Mouse (Mus musculus) ovary, postnatal 10 days (tissue): ENCODE data around the gene Pfkfb4.

Experiments used
- DNase-seq: peaks from one replicate; pipeline ENCODE4 v3.0.0; 2022; ENCODE audit warnings: low spot score

Pfkfb4 gene

GRCm38 (mm10) chr9:108991428-108992084 lies at the start of gene Pfkfb4:
TSS of gene Pfkfb4 (plus strand) at chr9:108991778.
- DNase-seq, result peak; percentile 69

GRCm38 (mm10) chr9:108945111-108945510 lies 46.5 kb upstream of the Pfkfb4 start:
- no peak for DNase-seq

DNA sequence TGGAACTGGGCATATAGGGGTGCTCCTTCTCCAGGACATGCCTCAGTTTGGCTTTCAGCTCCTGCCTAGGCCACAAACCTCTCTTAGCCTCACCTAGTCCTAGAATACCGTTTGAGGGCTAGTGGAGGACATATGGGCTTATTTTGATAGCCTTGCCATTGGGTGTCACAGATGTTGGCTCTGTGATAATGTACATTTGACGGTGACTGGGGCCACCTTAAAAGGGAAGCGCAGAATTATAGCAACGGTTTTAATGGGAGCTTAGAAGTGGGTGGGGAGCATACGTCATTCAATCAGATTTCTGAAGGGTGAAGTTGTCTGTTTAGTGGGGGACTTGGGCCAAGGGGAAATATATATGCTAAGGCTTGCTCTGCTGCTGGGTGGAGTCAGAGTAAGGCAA lies 46.0 kb upstream of the Pfkfb4 start:
- no peak for DNase-seq

GRCm38 (mm10) chr9:108949231-108949966 lies 42.2 kb upstream of the Pfkfb4 start:
- no peak for DNase-seq

DNA sequence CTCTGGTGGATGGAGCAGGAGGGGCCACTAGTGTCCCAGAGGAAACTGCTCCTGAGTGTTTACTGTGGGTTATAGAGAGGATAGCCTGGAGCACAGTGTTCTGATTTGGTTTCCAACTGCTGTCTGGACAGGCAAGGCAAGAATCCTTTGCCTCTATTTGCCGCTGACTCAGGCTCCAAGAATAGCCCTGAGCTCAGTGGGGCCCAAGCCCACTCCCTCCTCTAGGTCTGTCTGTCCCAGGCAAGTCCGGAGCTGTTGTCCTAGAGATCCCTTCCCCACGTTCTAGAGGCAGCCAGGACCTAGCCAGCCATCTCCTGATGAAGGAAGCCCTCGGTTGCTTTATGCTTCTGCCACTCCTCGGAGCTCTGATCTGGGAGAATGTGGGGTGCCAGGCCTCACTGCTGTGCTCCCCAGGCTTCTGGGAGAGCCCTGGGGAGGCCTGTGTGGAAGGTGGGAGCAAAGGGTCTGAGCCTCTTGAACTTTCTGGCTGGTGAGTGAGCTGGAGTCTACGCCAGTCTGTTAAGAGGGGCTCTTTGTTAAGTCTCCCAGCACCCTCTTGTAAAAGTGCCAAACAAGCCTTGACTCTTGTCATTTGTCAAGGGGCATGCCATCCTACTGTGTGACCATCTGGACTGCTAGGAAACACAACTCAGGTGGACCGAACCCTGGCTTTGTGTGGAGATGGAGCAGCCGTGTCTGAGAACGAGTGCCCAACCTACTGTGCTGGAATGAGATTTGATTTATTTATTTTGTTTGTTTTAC lies 41.4 kb upstream of the Pfkfb4 start:
- DNase-seq, result no peak

- no peak for DNase-seq
Observed at GRCm38 (mm10) chr9:108953081-108953636, 38.4 kb upstream of the Pfkfb4 start, which contains the start of gene Col7a1. TSS of gene Col7a1 (plus strand) at chr9:108953586.

- no peak for DNase-seq
Observed at GRCm38 (mm10) chr9:108955241-108955640, 36.3 kb upstream of the Pfkfb4 start.

DNA sequence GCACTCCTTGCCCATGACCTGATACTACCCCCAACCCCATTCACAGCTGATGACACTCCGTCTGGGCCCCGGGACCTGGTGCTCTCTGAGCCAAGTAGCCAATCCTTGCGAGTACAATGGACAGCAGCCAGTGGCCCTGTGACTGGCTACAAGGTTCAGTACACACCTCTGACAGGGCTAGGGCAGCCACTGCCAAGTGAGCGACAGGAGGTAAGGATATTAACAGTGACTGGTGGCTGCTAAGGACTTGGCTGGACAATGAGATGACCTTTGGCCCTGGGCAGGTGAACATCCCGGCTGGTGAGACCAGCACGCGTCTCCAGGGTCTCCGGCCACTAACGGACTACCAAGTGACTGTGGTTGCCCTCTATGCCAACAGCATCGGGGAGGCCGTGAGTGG lies 35.7 kb upstream of the Pfkfb4 start:
- DNase-seq, result no peak

DNA sequence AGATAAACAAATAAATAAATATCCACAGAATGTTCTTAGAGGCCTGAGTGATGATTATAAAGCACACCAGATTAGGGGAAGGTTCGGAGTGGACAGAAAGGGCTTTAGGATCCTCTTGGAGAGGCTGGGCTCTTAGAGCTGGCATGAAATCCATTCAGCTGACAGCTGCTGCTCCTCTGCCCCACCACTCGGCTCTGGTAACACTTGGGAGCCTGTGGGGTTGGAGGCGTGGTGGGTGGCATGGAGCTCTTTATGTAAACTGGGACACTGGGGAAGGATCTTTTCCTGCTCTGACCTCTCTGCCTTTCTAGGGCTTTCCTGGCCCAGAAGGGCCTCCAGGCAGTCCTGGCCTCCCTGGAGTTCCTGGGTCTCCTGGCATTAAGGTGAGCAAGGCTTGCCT lies 28.0 kb upstream of the Pfkfb4 start:
- no peak for DNase-seq

GRCm38 (mm10) chr9:108964338-108964737 lies 27.2 kb upstream of the Pfkfb4 start:
- no peak for DNase-seq

GRCm38 (mm10) chr9:108970623-108971022 lies 21.0 kb upstream of the Pfkfb4 start:
- no peak for DNase-seq

GRCm38 (mm10) chr9:108976483-108976882 lies 15.1 kb upstream of the Pfkfb4 start:
- no peak for DNase-seq

DNA sequence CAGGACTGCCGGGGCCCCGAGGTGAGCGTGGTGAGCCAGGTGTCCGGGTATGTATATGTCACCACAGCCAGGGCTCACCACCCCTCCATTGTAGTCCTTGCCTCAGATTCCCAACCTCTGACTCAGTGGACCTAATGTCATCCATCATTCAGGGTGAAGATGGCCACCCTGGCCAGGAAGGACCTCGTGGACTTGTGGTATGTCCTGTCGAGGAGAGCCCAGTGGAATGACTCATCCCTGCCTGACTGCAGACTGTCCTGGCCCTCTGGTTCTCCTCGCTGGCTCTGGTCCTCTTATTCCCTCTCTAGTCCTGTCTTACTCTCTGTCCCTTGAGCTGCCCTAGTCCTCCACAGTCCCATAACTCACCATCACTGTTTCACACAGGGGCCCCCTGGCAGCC lies 13.6 kb upstream of the Pfkfb4 start:
- DNase-seq, result no peak

- no peak for DNase-seq
Observed at GRCm38 (mm10) chr9:108982498-108982897, 9.1 kb upstream of the Pfkfb4 start.

DNA sequence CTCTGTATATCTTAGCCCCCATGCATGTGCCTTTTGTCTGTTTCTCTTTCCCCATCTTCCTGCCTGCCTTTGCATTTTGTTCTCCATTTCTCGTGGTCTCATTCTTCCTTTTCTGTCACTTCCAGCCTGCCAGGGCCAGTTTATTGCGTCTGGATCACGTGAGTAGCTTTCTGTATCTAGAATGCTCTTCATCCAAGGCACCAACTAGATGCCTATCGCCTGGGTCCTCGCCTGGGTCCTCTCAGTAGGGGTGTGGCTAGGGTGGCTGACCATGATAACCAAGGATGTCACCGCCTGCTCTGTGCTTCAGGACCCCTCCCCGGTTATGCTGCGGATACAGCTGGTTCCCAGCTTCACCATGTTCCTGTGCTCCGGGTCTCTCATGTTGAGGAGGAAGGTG lies 8.4 kb upstream of the Pfkfb4 start:
- DNase-seq, result no peak

DNA sequence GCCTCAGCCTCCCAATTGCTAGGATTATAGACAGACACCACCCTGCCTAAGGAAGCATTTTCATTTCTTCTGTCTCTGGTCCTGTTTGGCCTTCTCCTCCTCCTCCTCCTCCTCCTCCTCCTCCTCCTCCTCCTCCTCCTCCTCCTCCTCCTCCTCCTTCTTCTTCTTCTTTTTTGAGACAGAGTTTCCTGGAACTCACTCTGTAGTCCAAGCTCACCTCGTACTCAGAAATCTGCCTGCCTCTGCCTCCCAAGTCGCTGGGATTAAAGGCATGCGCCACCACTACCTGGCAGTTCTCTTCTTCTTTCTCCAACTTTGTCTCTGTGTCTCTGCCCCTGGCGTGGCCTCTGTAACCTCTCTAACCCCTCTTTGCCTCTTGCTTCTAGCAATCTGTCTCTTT lies 5.9 kb upstream of the Pfkfb4 start, which contains the start of gene Ucn2:
Gene Ucn2 (plus strand): TSS at position 301 of the 400 bp plus-strand sequence.
- DNase-seq, result no peak

DNA sequence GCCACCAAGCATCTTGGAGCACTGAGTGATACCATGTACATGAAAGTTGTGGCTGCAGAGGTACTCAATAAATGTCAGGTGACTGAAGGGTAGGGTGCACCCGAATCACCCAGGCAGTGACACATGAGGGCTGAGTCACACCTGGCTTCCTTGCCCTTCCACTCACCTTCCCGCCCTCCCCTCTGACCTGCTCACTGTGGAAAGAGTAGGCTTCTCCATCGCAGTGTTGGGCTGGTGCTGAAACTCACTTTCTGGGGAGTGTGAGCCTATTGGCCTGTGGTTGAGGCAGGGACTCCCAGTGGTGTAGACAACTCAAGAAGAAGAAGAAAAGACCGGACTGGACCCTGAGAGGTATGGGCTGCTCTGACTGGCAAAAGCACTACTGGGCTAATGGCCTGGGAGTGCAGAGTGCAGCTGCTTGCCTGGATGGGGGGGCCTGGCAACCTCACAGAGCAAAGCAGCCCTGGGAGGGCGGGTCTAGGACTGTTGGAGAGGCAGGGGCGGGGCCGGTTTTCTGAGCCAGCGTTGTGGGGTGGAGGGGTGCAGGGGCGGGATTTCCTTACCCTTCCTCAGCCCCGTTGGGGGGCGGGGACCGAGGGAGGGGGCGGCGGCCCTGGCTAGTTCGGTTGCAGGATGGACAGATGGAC lies 3.8 kb upstream of the Pfkfb4 start:
- no peak for DNase-seq

DNA sequence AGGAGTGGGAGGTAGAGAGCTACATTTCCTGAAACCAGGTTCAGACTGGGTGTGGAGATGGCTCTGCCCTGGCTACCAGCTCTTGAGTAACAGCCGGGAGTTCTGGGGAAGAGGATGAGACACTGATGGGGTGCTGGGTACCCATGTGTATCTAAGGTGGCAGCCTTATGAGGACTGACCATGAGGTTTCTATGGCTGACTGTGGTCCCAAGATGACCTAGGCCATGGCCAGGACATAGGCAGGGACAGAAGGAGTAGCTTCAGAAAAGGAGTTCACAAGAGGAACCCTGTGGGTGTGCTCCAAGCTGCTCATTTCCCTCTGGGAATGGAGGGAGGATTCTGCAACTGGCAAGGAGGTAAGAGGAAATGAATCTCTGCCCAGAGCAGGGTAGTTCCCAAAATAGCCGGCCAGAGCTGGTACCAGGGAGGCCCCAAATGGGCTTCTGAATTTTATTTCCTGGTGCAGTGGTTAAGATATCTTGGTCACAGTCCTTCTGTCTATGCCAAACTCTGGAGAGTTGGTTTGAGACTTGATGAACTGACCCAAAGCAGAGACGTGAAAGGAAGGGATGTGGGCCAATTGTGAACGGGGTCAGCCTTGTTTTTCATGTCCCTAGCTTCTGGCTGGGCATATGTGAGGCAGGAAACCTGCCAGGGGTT lies 1.6 kb upstream of the Pfkfb4 start:
- no peak for DNase-seq

DNA sequence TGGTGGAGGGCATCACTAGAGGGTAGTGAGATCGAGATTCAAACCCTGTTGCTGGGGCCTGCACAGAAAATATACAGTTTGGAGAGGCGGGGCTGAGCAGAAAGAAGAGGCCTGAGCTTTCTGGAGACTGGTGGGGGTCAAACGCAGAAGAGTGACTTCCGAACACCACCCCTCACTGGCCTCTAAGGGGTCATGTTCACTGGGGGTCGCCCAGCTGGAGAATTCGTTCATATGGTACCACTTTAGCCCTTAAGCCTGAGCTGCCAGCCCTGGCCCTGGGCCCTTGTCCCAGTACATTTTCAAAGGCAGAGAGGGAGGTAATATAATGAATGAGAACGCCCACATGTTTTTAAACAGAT lies 1.1 kb upstream of the Pfkfb4 start:
- no peak for DNase-seq

DNA sequence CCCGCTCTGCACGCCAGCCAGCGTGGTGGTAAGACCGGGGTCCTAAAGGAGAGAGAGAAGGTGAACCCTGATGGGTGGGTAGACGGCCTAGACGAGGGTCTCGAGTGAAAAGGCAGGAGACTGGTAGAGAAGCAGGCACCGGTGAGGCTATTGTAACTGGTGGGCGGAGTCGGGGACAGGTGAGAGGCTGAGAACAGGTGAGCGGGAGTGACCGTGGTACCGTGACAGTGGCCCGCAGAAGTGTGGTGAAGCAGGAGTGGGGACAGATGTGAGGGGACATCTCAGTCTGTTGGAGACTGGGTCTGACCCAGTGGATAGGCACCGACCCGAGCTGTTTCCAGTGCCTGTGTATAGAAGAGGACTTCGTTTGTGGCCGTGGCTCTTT lies 499 bp downstream of the Pfkfb4 start:
- DNase-seq, result no peak

DNA sequence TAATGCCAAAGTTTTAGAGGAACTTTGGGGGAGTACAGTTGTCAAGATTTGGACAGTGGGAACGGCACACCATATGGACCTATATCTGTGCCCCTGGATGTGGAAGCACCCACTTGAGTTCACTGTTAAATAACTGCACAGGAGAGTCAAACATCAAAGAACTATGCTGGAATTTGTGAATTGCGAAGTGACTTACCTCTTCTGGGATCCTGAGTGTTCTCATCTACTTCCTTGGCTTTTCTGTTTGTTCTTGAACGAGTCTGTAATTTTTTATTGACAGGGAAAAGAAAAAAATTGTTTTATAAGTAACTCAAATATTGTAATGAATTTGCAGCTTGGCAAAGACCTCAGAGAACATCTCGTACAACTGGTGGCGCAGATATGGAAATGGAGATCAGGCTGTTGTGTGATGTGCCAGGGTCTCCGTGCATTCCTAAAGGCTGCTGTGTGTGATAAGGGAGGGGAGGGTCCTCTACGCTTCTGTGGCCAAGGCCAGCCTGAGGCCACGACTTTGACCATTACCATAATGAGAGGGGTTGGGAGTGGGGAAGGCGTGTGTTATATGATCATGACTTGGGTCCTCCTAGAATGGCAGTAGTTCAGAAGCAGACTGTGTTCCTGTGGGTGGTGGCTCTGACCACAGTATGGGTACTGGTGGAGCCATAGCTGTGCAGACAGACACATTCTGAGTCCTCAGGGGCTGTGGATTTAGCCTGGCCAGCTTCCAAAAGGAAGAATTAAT lies 1.2 kb downstream of the Pfkfb4 start:
- DNase-seq, result no peak
